Mouse (Mus musculus): ENCODE measurements around the gene Apoe. TPM values are rescaled to one million over a fixed set of nuclear protein-coding genes. Genes with fewer than 3 reads are reported as not detected.

The Apoe gene
- total RNA-seq, 2 experiments from 2014 or later, result 53.0 to 224 TPM

DNA sequence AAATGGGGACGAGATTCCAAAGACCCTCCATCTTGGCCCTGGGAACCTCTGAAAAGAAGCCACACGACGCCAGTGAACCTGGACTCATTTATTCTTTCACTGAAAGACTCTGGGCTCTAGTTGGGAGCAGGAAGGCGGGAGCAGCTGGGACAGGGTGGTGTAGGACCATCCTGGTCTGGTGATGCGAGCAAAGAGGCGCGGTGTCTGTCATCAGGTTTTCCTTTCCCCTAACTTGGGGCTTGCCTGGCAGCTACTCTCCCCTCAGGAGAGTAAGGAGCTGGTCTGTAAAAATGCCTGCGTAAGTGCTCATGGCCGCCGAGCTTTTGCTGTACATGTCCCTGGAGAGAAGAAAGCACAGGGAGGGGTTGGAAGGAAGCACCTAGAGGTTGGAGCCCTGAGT lies 27.5 kb downstream of the Apoe start:
- no peak for ATAC-seq (replicated peaks; ENCODE audit: low FRiP score, poor library complexity, severe bottlenecking)

GRCm38 (mm10) chr7:19668947-19669721 lies 29.9 kb downstream of the Apoe start:
- peak; percentile 56 for ATAC-seq (replicated peaks; ENCODE audit: low FRiP score, poor library complexity, severe bottlenecking)

DNA sequence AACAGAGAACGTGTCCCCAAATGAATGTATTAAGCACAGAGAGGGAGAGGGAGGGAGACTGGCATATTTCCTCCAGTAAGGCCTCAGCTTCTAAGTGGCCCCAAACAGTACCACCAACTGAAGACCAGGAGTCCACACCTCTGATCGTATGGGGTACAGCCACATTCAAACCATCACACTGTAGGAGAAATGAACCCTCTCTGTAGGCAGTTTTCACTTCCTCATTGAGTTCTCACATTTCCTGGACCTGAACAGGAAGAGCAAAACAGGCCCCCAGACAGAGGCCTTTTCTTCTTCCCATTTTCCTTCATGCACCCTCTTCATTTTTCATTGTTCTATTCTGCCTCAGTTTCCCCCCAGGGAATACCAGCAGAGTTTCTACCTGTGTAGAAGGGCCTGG lies 31.6 kb downstream of the Apoe start:
- ATAC-seq (replicated peaks; ENCODE audit: low FRiP score, poor library complexity, severe bottlenecking), result no peak

GRCm38 (mm10) chr7:19666750-19667149 lies 32.2 kb downstream of the Apoe start:
- no peak for ATAC-seq (replicated peaks; ENCODE audit: low FRiP score, poor library complexity, severe bottlenecking)

DNA sequence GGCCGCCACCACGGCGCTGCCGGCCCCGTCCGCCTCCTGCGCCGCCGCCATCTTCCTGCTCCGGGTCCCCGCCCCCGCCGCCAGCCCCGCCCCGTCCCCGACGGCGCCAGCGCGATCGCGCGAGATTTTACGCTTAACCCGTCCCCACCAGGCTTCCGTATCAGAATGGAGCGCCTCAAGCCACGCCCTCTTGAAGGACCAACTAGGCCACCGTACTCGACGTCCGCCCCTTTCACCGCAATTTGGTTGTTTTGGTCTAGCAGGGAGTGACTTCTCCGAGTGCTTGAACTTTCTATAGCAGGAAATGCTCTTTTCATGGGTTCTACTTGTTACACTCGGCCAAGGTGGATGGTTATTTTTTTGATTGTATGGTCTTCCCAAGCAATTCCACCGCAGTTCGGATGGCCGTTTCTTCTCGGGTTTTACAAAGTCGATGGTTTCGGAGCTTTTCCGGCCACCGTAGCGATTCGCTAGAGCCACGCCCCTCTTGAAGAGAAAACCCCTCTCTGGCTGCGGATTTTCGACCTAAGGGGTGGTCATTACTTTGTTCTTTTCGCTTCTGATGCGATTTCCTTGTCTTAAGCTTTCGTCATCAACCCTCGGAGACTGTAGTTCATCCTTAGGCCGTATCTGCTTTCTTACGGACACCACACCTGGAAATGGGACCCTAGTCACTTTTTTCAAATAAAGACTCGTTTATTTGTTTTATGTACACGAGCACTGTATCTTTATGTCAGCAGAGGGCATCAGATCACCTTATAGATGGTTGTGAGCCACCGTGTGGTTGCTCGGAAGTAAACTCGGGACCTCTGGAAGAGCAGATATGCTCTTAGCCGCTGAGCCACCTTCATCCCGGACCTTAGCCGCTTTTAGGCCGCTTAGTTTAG lies 33.8 kb downstream of the Apoe start, which contains the start of gene Clptm1:
Gene Clptm1, minus strand, starts transcription at position 79 of the 887 bp plus-strand sequence.
- ATAC-seq (replicated peaks; ENCODE audit: low FRiP score, poor library complexity, severe bottlenecking), result peak; percentile 86

DNA sequence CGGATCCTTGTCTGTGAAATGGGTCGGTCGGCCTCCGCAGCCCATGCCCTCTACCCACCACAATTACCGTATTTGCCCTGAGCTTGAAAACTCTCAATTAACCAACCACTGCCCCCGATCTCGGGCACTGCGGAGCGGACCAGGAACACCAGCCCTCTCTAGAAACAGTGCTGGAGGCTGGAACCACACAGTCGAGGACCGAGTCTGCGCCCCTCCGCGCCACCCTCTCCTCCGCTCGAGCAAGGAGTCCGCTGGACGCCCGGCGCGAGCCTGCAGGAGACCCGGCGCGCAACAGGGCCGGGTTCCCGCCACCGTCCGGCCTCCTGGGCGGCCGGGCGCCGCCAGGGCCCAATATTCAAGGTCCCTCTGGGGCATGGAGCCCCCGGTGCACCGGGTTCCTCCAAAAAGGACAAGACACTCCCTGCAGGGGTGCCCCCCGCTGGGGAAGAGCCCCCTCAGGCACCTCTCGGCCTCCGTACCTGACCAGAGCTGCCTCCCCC lies 34.5 kb downstream of the Apoe start:
- peak; percentile 16 for ATAC-seq (replicated peaks; ENCODE audit: low FRiP score, poor library complexity, severe bottlenecking)

DNA sequence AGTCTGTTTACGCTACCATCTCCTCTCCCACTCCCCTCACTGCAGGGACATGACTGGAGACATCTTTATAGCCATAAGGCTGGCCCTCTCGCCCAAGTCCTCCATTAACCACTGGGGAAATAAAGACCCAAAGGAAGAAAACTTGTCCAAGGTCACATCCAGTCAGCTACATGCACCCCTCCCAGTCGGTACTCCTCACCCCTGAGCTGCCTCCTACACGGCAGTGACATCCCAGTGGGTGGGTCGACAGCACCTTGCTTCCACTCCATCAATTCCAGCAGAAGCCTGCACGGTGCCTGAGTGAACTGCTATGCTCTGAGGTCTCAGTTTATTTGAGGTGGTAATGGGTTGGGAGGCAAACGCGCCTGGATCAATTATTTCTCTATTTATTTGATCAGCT lies 35.0 kb downstream of the Apoe start:
- ATAC-seq (replicated peaks; ENCODE audit: low FRiP score, poor library complexity, severe bottlenecking), result peak; percentile 29

GRCm38 (mm10) chr7:19652614-19653013 lies 46.4 kb downstream of the Apoe start:
- no peak for ATAC-seq (replicated peaks; ENCODE audit: low FRiP score, poor library complexity, severe bottlenecking)

- no peak for ATAC-seq (replicated peaks; ENCODE audit: low FRiP score, poor library complexity, severe bottlenecking)
Observed at GRCm38 (mm10) chr7:19651063-19651786, 47.8 kb downstream of the Apoe start.

Other genes with a start within 250 kb of the Apoe start
- 1.9 and 5.2 TPM in 2 replicates for gene Mark4, start 240.4 kb downstream of the Apoe start, total RNA-seq (2015; ENCODE audit: low replicate concordance)
- gene Mark4, start 240.4 kb downstream of the Apoe start, total RNA-seq (2017; ENCODE audit: low replicate concordance), result 1.7 and 2.8 TPM in 2 replicates
- not detected in 2 replicates for gene Exoc3l2, start 235.9 kb downstream of the Apoe start, total RNA-seq (2015; ENCODE audit: low replicate concordance)
- gene Exoc3l2, start 235.9 kb downstream of the Apoe start, total RNA-seq (2017; ENCODE audit: low replicate concordance), result not detected in 2 replicates
- gene Bloc1s3, start 190.8 kb downstream of the Apoe start, total RNA-seq (2015; ENCODE audit: low replicate concordance), result 3.5 and 4.2 TPM in 2 replicates
- gene Bloc1s3, start 190.8 kb downstream of the Apoe start, total RNA-seq (2017; ENCODE audit: low replicate concordance), result 0.84 and 1.5 TPM in 2 replicates
- 17.9 and 18.8 TPM in 2 replicates for gene Trappc6a, start 190.8 kb downstream of the Apoe start, total RNA-seq (2015; ENCODE audit: low replicate concordance)
- gene Trappc6a, start 190.8 kb downstream of the Apoe start, total RNA-seq (2017; ENCODE audit: low replicate concordance), result 2.7 and 7.8 TPM in 2 replicates
- not detected in 2 replicates for gene Nkpd1, start 181.3 kb downstream of the Apoe start, total RNA-seq (2015; ENCODE audit: low replicate concordance)
- not detected in 2 replicates for gene Nkpd1, start 181.3 kb downstream of the Apoe start, total RNA-seq (2017; ENCODE audit: low replicate concordance)
- 12.5 and 13.3 TPM in 2 replicates for gene Ppp1r37, start 136.1 kb downstream of the Apoe start, total RNA-seq (2015; ENCODE audit: low replicate concordance)
- gene Ppp1r37, start 136.1 kb downstream of the Apoe start, total RNA-seq (2017; ENCODE audit: low replicate concordance), result 22.9 and 37.9 TPM in 2 replicates
- not detected in 2 replicates for gene Zfp296, start 121.9 kb downstream of the Apoe start, total RNA-seq (2015; ENCODE audit: low replicate concordance)
- gene Zfp296, start 121.9 kb downstream of the Apoe start, total RNA-seq (2017; ENCODE audit: low replicate concordance), result 0.84 TPM in 1 of 2 replicates, not detected in the other
- gene Gemin7, start 121.6 kb downstream of the Apoe start, total RNA-seq (2015; ENCODE audit: low replicate concordance), result 32.0 and 46.7 TPM in 2 replicates
- gene Gemin7, start 121.6 kb downstream of the Apoe start, total RNA-seq (2017; ENCODE audit: low replicate concordance), result 10.2 and 13.5 TPM in 2 replicates
- 0.96 and 2.3 TPM in 2 replicates for gene Clasrp, start 94.7 kb downstream of the Apoe start, total RNA-seq (2015; ENCODE audit: low replicate concordance)
- 14.9 and 21.9 TPM in 2 replicates for gene Clasrp, start 94.7 kb downstream of the Apoe start, total RNA-seq (2017; ENCODE audit: low replicate concordance)
- gene Relb, start 69.8 kb downstream of the Apoe start, total RNA-seq (2015; ENCODE audit: low replicate concordance), result 1.5 TPM in 1 of 2 replicates, not detected in the other
- gene Relb, start 69.8 kb downstream of the Apoe start, total RNA-seq (2017; ENCODE audit: low replicate concordance), result 0.68 and 2.2 TPM in 2 replicates
- 10.0 and 23.2 TPM in 2 replicates for gene Clptm1, start 34.2 kb downstream of the Apoe start, total RNA-seq (2015; ENCODE audit: low replicate concordance)
- gene Clptm1, start 34.2 kb downstream of the Apoe start, total RNA-seq (2017; ENCODE audit: low replicate concordance), result 12.0 and 15.7 TPM in 2 replicates
- gene Apoc2, start 21.2 kb downstream of the Apoe start, total RNA-seq (2015; ENCODE audit: low replicate concordance), result 10.4 and 16.1 TPM in 2 replicates
- 4.7 and 8.3 TPM in 2 replicates for gene Apoc2, start 21.2 kb downstream of the Apoe start, total RNA-seq (2017; ENCODE audit: low replicate concordance)
- not detected in 2 replicates for gene Gm44805, start 17.8 kb downstream of the Apoe start, total RNA-seq (2015; ENCODE audit: low replicate concordance)
- not detected in 2 replicates for gene Gm44805, start 17.8 kb downstream of the Apoe start, total RNA-seq (2017; ENCODE audit: low replicate concordance)
- gene Apoc4, start 17.7 kb downstream of the Apoe start, total RNA-seq (2015; ENCODE audit: low replicate concordance), result not detected in 2 replicates
- not detected in 2 replicates for gene Apoc4, start 17.7 kb downstream of the Apoe start, total RNA-seq (2017; ENCODE audit: low replicate concordance)
- 5.8 TPM in 1 of 2 replicates, not detected in the other for gene Apoc1, start 6.5 kb downstream of the Apoe start, total RNA-seq (2015; ENCODE audit: low replicate concordance)
- 3.6 TPM in 1 of 2 replicates, not detected in the other for gene Apoc1, start 6.5 kb downstream of the Apoe start, total RNA-seq (2017; ENCODE audit: low replicate concordance)
- gene Tomm40, start 16.2 kb upstream of the Apoe start, total RNA-seq (2015; ENCODE audit: low replicate concordance), result 6.5 and 8.2 TPM in 2 replicates
- gene Tomm40, start 16.2 kb upstream of the Apoe start, total RNA-seq (2017; ENCODE audit: low replicate concordance), result 3.4 and 9.6 TPM in 2 replicates
- not detected in 2 replicates for gene Nectin2, start 51.3 kb upstream of the Apoe start, total RNA-seq (2015; ENCODE audit: low replicate concordance)
- 1.0 TPM in 1 of 2 replicates, not detected in the other for gene Nectin2, start 51.3 kb upstream of the Apoe start, total RNA-seq (2017; ENCODE audit: low replicate concordance)
- gene Bcam, start 71.8 kb upstream of the Apoe start, total RNA-seq (2015; ENCODE audit: low replicate concordance), result not detected in 2 replicates
- gene Bcam, start 71.8 kb upstream of the Apoe start, total RNA-seq (2017; ENCODE audit: low replicate concordance), result not detected in 2 replicates
- gene Cblc, start 97.6 kb upstream of the Apoe start, total RNA-seq (2015; ENCODE audit: low replicate concordance), result not detected in 2 replicates
- not detected in 2 replicates for gene Cblc, start 97.6 kb upstream of the Apoe start, total RNA-seq (2017; ENCODE audit: low replicate concordance)
- 14.8 TPM in 1 of 2 replicates, not detected in the other for gene Bcl3, start 123.6 kb upstream of the Apoe start, total RNA-seq (2015; ENCODE audit: low replicate concordance)
- gene Bcl3, start 123.6 kb upstream of the Apoe start, total RNA-seq (2017; ENCODE audit: low replicate concordance), result 0.84 and 1.5 TPM in 2 replicates
- not detected in 2 replicates for gene Gm19345, start 152.8 kb upstream of the Apoe start, total RNA-seq (2015; ENCODE audit: low replicate concordance)
- gene Gm19345, start 152.8 kb upstream of the Apoe start, total RNA-seq (2017; ENCODE audit: low replicate concordance), result not detected in 2 replicates
- gene Ceacam16, start 162.1 kb upstream of the Apoe start, total RNA-seq (2015; ENCODE audit: low replicate concordance), result 0.38 TPM in 1 of 2 replicates, not detected in the other
- gene Ceacam16, start 162.1 kb upstream of the Apoe start, total RNA-seq (2017; ENCODE audit: low replicate concordance), result not detected in 2 replicates
- gene Ceacam19, start 188.8 kb upstream of the Apoe start, total RNA-seq (2015; ENCODE audit: low replicate concordance), result not detected in 2 replicates
- gene Ceacam19, start 188.8 kb upstream of the Apoe start, total RNA-seq (2017; ENCODE audit: low replicate concordance), result 0.28 TPM in 1 of 2 replicates, not detected in the other
- gene Pvr, start 222.0 kb upstream of the Apoe start, total RNA-seq (2015; ENCODE audit: low replicate concordance), result 0.42 TPM in 1 of 2 replicates, not detected in the other
- 1.9 TPM in 1 of 2 replicates, not detected in the other for gene Pvr, start 222.0 kb upstream of the Apoe start, total RNA-seq (2017; ENCODE audit: low replicate concordance)